In genomic region chr4:41056742-41057332, GRCm38 (mm10) we compare ENCODE assay signal across 22 mouse cellular contexts. TPM values are rescaled to one million over a fixed set of nuclear protein-coding genes. Genes with fewer than 3 reads are reported as not detected.
DNase-seq lines count a peak whose midpoint lies in the region; ATAC-seq and TF ChIP-seq lines count a peak whose summit lies in the region.
"Had no signal": no experiment of that assay in that cellular context is flagged by ENCODE, and none has a peak within 500 bp of the region (broad histone marks: within the 10 kb centered on the region; RNA-seq: fewer than 3 reads in every experiment).

No protein-coding gene starts in this region.

- no peak overlapping the region for H3K9ac ChIP-seq in forebrain, embryonic 14.5 days (ENCODE audit: low read length)
- H3K9ac ChIP-seq in kidney, postnatal 0 days (ENCODE audit: low read depth, low read length): no peak overlapping the region; the same call in 1 of the 2 replicates
- H3K9ac ChIP-seq in liver, embryonic 15.5 days: no peak overlapping the region
- H3K9ac ChIP-seq: embryonic facial prominence, embryonic 13.5 days; hindbrain, embryonic 15.5 days; liver, embryonic 14.5 days; midbrain, embryonic 12.5 days had no signal

- DNase-seq in forebrain, embryonic 10.5 days (ENCODE audit: extremely low spot score, low spot score): no peak
- no peak for DNase-seq in forebrain, embryonic 14.5 days (ENCODE audit: low spot score)
- DNase-seq in kidney, adult 11 months: peak; percentile 57
- no peak for DNase-seq in kidney, postnatal 0 days (ENCODE audit: low spot score)
- DNase-seq in adrenal gland, adult 8-10 months: no peak
- no peak for DNase-seq in spleen, postnatal 4 days (ENCODE audit: low spot score in 2 of 2)
- DNase-seq: adrenal gland, postnatal 14 days; gastrocnemius, postnatal 25 days; heart, postnatal 14 days; layer of hippocampus, postnatal 36 days; lung, postnatal 36 days; right cerebral cortex, adult 18-20 months had no signal

- H3K9me3 ChIP-seq in forebrain, embryonic 10.5 days: no peaks in the 10 kb centered on the region
- H3K9me3 ChIP-seq in forebrain, embryonic 14.5 days (replicated peaks; ENCODE audit: control insufficient read depth, low read length): no peaks in the 10 kb centered on the region
- H3K9me3 ChIP-seq in kidney, postnatal 0 days (replicated peaks; ENCODE audit: low read length): no peaks in the 10 kb centered on the region
- H3K9me3 ChIP-seq in liver, embryonic 15.5 days (replicated peaks): no peaks in the 10 kb centered on the region
- H3K9me3 ChIP-seq: embryonic facial prominence, embryonic 13.5 days; hindbrain, embryonic 15.5 days; midbrain, embryonic 12.5 days had no signal

- no peaks in the 10 kb centered on the region for H3K27me3 ChIP-seq in forebrain, embryonic 10.5 days (ENCODE audit: poor library complexity, severe bottlenecking)
- no peaks in the 10 kb centered on the region for H3K27me3 ChIP-seq in forebrain, embryonic 14.5 days (replicated peaks; ENCODE audit: control insufficient read depth, insufficient read depth, low read length)
- H3K27me3 ChIP-seq in kidney, postnatal 0 days (ENCODE audit: insufficient read depth, low read length): no peaks in the 10 kb centered on the region
- H3K27me3 ChIP-seq in liver, embryonic 15.5 days: peaks cover 9% of the 10 kb centered on the region
- H3K27me3 ChIP-seq: embryonic facial prominence, embryonic 13.5 days; hindbrain, embryonic 15.5 days; midbrain, embryonic 12.5 days had no signal

- WGBS in forebrain, embryonic 10.5 days: 73% methylated on average over 7 of the region's 7 CpGs
- 67% methylated on average over 7 of the region's 7 CpGs for WGBS in forebrain, embryonic 14.5 days
- 35% methylated on average over 7 of the region's 7 CpGs for WGBS in kidney, postnatal 0 days
- 61% methylated on average over 7 of the region's 7 CpGs for WGBS in liver, embryonic 15.5 days (ENCODE audit: insufficient replicate concordance)

- no peak for ATAC-seq in forebrain, embryonic 14.5 days
- peak; percentile 68 for ATAC-seq in kidney, postnatal 0 days (replicated peaks; ENCODE audit: low FRiP score, low read depth)
- ATAC-seq in liver, embryonic 15.5 days (ENCODE audit: insufficient read depth): no peak
- no peak for ATAC-seq in CD4-positive, CD25-positive, alpha-beta regulatory T cell, adult 4 months

- no peak overlapping the region for H3K4me3 ChIP-seq in forebrain, embryonic 10.5 days
- no peak overlapping the region for H3K4me3 ChIP-seq in forebrain, embryonic 14.5 days (ENCODE audit: low read depth, low read length)
- no peak overlapping the region for H3K4me3 ChIP-seq in kidney, postnatal 0 days (replicated peaks; ENCODE audit: low read depth, low read length)
- no peak overlapping the region for H3K4me3 ChIP-seq in liver, embryonic 15.5 days (replicated peaks)
- H3K4me3 ChIP-seq: embryonic facial prominence, embryonic 13.5 days; hindbrain, embryonic 15.5 days; midbrain, embryonic 12.5 days; myocyte had no signal

- H3K36me3 ChIP-seq in forebrain, embryonic 10.5 days (replicated peaks): no peaks in the 10 kb centered on the region
- no peaks in the 10 kb centered on the region for H3K36me3 ChIP-seq in forebrain, embryonic 14.5 days (ENCODE audit: control insufficient read depth, insufficient read depth, low read length)
- H3K36me3 ChIP-seq in kidney, postnatal 0 days (ENCODE audit: insufficient read depth, low read length): no peaks in the 10 kb centered on the region
- no peaks in the 10 kb centered on the region for H3K36me3 ChIP-seq in liver, embryonic 15.5 days (replicated peaks)
- H3K36me3 ChIP-seq: embryonic facial prominence, embryonic 13.5 days; hindbrain, embryonic 15.5 days; midbrain, embryonic 12.5 days had no signal

- 0 out of 2 replicates have a peak overlapping the region, but pooled peaks have one; percentile 8 for H3K27ac ChIP-seq in forebrain, embryonic 10.5 days
- H3K27ac ChIP-seq in forebrain, embryonic 14.5 days (ENCODE audit: low read depth, low read length): no peak overlapping the region
- peak overlapping the region; percentile 81 for H3K27ac ChIP-seq in kidney, postnatal 0 days
- peak overlapping the region; percentile 57; the same call in 1 of the 2 replicates for H3K27ac ChIP-seq in liver, embryonic 15.5 days (replicated peaks)
- H3K27ac ChIP-seq: embryonic facial prominence, embryonic 13.5 days; hindbrain, embryonic 15.5 days; liver, embryonic 14.5 days; midbrain, embryonic 12.5 days had no signal

- TF ChIP-seq CTCF in kidney, postnatal 0 days (IDR thresholded peaks at IDR 0.05; ENCODE audit: low read depth): no peak

- 0 out of 2 replicates have a peak, but pooled peaks cover 7% of the 10 kb centered on the region for H3K4me1 ChIP-seq in forebrain, embryonic 10.5 days
- H3K4me1 ChIP-seq in forebrain, embryonic 14.5 days (ENCODE audit: control insufficient read depth, insufficient read depth, low read length): no peaks in the 10 kb centered on the region
- 0 out of 2 replicates have a peak, but pooled peaks cover 4% of the 10 kb centered on the region for H3K4me1 ChIP-seq in kidney, postnatal 0 days (replicated peaks; ENCODE audit: insufficient read depth, low read length)
- H3K4me1 ChIP-seq in liver, embryonic 15.5 days (replicated peaks): peaks cover 35% of the 10 kb centered on the region
- H3K4me1 ChIP-seq: hindbrain, embryonic 15.5 days; midbrain, embryonic 12.5 days had no signal

- H3K4me2 ChIP-seq in forebrain, embryonic 14.5 days (ENCODE audit: low read length): no peak overlapping the region
- H3K4me2 ChIP-seq in kidney, postnatal 0 days (ENCODE audit: low read length): no peak overlapping the region
- H3K4me2 ChIP-seq in liver, embryonic 15.5 days: no peak overlapping the region; the same call in 1 of the 2 replicates
- H3K4me2 ChIP-seq: embryonic facial prominence, embryonic 13.5 days; heart, embryonic 11.5 days; hindbrain, embryonic 15.5 days; midbrain, embryonic 12.5 days had no signal

RNA-seq across cellular contexts. Expression of gene Aqp7, which starts 8.9 kb away (rescaled TPM):
- polyA plus RNA-seq in forebrain, embryonic 10.5 days (2016; fragmentation: Nextera tagmentation; extraction: Ambion mirVana): 0.06 and 0.07 TPM in 2 replicates
- polyA plus RNA-seq in forebrain, embryonic 14.5 days (2014; fragmentation: Nextera tagmentation; extraction: Ambion mirVana): not detected in 2 replicates
- polyA plus RNA-seq in kidney, postnatal 0 days (2015; fragmentation: Nextera tagmentation; extraction: Ambion mirVana): 3.0 and 4.4 TPM in 2 replicates
- polyA plus RNA-seq in liver, embryonic 15.5 days (2015; fragmentation: Nextera tagmentation; extraction: Ambion mirVana): 0.79 and 1.2 TPM in 2 replicates
- 10 to 100 TPM in 3 of 4 experiments, 1 to 10 TPM in 1; 7.3 to 30.3 (median 14.6) TPM for total RNA-seq in adrenal gland, adult 8-10 months (2022)
- polyA plus RNA-seq in CD4-positive, CD25-positive, alpha-beta regulatory T cell, adult 4 months (2017; shearing (Covaris generic)): not detected
- total RNA-seq: common myeloid progenitor, adult 5-6 weeks; layer of hippocampus, postnatal 36 days; left cerebral cortex, postnatal 25 days had no signal
- polyA plus RNA-seq: hindbrain, embryonic 15.5 days; midbrain, embryonic 12.5 days; myocyte had no signal

RNA-seq across cellular contexts. Expression of gene Aqp3, which starts 41.1 kb away (rescaled TPM):
- 4.6 and 4.9 TPM in 2 replicates for polyA plus RNA-seq in forebrain, embryonic 10.5 days (2016; fragmentation: Nextera tagmentation; extraction: Ambion mirVana)
- polyA plus RNA-seq in forebrain, embryonic 14.5 days (2014; fragmentation: Nextera tagmentation; extraction: Ambion mirVana): not detected in 2 replicates
- polyA plus RNA-seq in kidney, postnatal 0 days (2015; fragmentation: Nextera tagmentation; extraction: Ambion mirVana): 87.4 and 102 TPM in 2 replicates
- polyA plus RNA-seq in liver, embryonic 15.5 days (2015; fragmentation: Nextera tagmentation; extraction: Ambion mirVana): 12.3 and 12.8 TPM in 2 replicates
- under 1 TPM in 2 of 4 experiments, not detected in 2; 0.16 to 0.31 TPM for total RNA-seq in adrenal gland, adult 8-10 months (2022)
- polyA plus RNA-seq in CD4-positive, CD25-positive, alpha-beta regulatory T cell, adult 4 months (2017; shearing (Covaris generic)): 10 to 100 TPM in 1 of 2 experiments, 1 to 10 TPM in 1; 8.3 to 13.9 TPM
- total RNA-seq: adrenal gland, postnatal 14 days; common myeloid progenitor, adult 5-6 weeks; gastrocnemius, postnatal 25 days; layer of hippocampus, postnatal 36 days; left cerebral cortex, postnatal 25 days had no signal
- polyA plus RNA-seq: myocyte had no signal
